Mouse (Mus musculus) fat pad, adult 2 months (tissue): Measurements from ENCODE around the gene Sirt6.
"Not testable (repeated sequence)": the region's sequence is repeated elsewhere in the genome, so short reads cannot be mapped to it uniquely, and the experiment has no call there.

ENCODE experiments used
- DNase-seq: peaks from one replicate; pipeline ENCODE4 v3.0.0-alpha.2; 2011; ENCODE audit warnings: low read depth, low spot score; ENCODE audit errors: extremely low read depth

The Sirt6 gene

GRCm38 (mm10) chr10:81626994-81627835 lies at the start of gene Sirt6:
Gene Sirt6 (minus strand): TSS chr10:81627797.
- DNase-seq: no peak

DNA sequence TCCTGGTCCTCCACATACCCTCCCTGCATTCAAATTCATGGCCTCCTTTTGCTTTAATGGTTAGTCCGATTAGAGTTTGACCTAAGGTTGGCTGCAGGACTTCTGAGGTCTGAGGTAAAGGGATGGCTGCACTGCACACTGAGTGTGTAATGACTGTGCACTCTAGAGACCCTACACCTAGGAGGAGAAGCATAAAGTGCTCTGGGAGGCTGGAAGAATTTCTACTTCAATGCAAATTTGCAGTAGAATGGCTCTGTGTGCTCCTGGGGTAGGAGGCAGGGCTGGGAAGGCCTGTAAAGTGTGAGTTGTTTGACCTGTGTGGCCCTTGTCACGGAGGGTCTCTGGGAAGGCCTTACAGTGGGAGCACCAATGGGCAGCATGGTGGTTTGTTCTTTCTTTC lies 28.6 kb upstream of the Sirt6 start:
- no peak for DNase-seq

DNA sequence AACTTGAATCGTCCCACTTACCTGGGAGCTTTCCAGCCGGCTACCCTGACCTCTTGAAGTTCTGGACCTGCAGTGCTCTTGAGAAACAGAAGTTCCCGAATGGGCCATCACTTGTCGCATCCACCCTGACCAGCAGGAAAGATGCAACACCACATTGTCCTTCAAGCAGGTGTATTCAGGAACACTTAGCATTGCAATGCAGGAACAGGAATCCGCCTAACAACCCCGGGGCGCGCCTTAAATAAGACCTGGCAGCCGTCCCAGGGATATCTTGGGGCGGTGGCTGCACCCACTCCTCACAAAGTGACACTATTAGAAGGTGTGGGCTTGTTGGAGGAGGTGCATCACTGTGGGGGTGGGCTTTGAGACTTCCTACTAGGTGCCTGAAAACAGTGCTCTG lies 27.6 kb upstream of the Sirt6 start:
- no peak for DNase-seq

DNA sequence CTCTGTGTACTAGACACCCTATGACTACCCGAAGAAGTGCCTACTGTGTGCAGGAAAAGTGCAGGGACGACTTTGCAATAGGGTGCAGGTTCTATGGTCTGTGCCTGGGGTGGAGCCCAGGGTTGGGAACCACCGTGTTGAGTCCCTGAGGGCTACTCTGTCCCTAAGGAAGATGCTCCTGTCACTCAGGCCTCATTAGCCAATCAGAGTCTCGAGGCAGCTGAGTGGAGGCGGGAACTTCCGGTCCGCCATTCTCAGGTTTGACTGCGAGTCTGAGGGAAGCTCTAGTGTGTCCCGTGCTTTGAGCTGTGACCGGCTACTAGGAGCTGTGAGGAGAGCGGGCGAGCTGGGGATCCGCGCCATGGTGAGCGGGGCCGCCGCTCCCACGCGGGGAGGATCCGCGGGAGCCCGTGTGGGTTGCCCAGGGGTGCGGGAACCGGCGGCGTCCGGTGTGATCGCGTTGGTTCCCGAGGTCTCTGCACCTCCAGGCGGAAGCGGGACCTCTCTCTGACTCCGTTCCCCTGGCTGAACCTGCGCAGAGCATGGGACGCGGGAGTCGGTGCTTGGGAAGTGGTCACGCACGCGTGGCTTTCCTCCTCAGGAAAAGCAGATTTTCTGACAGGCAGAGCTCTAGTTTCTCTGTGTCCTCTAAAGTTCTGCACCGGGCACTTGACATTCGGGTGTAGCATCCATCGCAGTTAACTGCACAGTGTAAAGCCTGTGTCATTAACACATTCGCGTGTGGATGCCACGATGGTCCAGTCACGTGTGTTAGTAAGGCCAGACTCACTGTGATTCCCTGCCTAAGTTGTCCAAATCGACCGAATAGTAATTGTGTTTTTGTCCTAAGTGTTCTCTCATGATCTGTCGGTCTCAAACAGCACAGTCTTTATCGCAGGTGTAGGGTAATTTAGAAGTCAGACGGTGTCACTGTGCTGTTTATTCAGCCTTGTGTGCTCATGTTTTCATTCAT lies 21.5 kb upstream of the Sirt6 start, which contains the start of gene Gm10778:
TSS of gene Gm10778 (plus strand) at position 257 of the 973 bp plus-strand sequence.
- not testable (repeated sequence) for DNase-seq

DNA sequence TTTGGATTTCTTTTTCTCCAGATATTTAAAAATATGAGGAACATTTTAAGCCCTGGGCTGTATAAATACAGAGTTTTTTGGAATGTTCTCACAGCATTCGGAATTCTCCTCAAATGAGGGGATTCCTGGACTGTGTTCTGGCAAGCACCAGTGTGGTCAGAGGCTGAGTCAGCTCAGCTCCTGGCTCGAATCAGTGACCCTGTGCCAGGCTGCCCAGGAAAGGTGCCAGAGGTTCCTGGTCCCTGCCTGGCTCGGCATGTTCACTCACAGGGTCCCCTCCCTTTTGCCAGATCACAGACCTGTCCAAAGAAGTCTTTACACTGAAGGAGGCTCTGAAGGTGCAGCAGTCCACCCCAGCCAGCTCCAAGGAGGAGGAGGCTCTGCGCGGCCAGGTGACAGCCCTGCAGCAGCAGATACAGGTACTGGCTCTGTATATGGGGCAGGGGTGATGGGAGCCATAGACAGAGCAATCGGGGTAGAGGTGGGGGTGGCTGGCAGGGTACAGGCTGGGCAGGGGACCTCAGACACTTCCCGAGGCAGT lies 18.5 kb upstream of the Sirt6 start:
- DNase-seq: no peak

DNA sequence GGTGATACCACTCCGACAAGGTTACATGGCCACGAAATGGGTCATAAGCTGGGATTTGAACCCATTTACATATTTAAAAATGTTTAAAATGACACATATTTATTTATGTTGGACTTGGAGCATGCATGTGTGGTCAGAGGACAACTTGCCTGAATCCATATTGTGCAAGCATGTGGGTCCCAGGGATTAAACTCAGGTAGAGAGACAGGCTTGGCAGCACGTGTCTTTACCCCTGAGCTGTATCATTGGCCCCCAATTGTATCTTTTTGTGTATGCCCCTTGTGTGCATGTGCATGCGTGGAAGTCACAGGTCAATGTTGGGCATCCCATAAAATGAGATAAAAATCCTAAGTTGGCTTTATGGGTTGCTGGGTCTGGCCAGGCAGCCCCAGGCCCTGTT lies 17.8 kb upstream of the Sirt6 start:
- no peak for DNase-seq

DNA sequence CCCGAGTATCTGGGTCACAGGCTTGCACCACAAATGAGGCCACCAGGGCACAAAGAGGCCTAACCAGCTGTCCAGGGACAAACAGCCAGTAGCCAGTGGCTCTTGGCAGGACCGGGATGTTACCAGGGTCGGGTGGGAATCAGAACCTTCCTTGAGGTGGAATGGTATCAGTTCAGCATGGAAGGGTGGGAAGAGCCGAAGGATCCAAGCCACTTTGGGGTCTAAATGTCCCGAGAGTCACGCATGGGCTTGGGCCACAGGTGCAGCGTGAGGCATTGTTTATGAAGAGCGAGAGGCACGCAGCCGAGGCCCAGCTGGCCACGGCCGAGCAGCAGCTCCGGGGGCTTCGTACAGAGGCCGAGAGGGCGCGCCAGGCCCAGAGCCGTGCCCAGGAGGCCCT lies 17.1 kb upstream of the Sirt6 start:
- no peak for DNase-seq

- no peak for DNase-seq
These were observed 16.6 kb upstream of the Sirt6 start for GRCm38 (mm10) chr10:81644162-81644561.

- no peak for DNase-seq
These were observed 16.0 kb upstream of the Sirt6 start for GRCm38 (mm10) chr10:81643449-81644055.

DNA sequence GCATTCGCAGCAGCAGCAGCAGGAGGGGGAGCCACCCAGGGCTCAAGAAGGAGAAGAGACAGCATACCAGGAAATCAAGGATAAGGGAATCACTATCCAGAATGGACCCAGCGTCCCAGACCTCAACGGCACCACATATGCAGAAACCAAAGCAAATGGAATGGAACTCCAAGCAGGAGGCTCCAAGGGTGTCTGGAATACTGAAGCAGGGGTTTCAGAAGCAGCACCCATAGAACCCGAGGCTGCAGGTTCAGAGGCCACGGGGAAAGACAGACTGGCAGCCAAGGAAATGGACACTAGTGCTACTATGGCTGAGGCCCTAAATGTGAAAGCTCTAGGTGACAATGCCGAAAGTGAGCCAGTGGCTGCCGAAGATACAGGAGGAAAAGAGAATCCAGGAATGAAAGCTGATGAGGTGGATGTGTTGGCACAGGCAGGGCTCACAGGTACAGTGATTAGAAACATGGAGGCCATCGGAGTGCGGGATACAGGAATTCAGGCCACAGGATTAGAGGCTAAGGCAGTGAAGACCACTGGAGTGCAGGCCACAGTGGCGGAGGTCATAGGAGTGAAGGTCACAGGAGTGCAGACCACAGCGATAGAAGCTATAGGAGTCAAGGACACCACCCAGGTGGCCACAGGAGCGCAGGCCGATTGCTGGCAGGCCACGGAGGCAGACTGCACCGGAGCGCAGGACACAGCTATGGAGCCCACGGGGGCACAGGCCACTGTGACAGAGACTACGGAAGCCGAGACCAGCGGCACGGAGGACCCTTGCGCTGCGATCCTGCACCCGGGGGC lies 15.3 kb upstream of the Sirt6 start:
- no peak for DNase-seq

DNA sequence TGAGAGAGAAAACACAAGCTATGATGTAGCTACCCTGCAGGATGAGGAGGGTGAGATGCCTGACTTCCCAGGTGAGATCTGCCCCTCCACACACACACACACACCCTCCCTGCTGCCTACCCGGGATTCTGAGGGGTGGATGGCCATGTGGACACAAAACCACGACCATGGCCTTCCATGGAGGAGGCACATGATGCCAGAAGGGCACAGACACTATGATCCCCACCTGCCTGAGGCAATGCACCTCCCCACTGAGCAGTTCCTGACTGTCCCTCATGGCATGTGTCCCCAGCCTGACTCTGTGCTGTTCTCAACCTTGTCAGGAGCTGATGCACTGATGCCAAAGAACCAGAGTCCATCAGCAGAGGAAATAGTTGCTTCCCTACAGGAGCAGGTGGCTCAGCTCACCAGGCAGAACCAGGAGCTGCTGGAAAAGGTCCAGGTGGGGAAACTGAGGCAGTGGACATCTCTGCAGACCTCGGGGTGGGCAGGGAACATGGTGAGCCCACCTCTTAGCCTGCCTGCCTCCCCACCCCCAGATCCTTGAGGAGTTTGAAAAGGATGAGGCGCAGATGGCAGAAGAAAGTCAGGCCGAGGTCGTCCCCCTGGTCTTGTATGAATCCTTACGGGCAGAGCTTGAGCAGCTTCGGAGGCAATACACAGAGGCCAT lies 14.5 kb upstream of the Sirt6 start:
- DNase-seq: no peak

DNA sequence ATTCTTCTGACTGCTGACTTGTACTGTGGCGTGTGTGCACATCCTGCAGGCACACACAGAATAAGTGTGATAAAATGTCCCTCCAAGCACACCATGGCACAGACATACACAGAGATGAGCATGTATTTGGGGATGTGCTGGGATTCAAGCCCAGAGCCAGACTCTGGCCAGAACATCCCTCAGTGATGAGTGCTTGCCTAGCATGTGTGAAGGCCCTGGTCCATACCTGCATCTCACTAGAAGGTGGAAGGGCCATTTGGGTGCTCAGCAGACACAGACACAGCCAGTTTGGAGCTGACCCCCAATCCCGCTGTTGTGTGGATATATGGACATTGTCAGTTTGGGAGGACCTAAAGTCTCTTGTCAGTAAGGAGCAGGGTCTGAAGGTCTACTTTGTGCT lies 14.0 kb upstream of the Sirt6 start:
- no peak for DNase-seq

GRCm38 (mm10) chr10:81640825-81641224 lies 13.2 kb upstream of the Sirt6 start:
- DNase-seq: not testable (repeated sequence)

GRCm38 (mm10) chr10:81638101-81638500 lies 10.5 kb upstream of the Sirt6 start:
- DNase-seq: no peak

- no peak for DNase-seq
These were observed 8.7 kb upstream of the Sirt6 start for GRCm38 (mm10) chr10:81636338-81636737.

DNA sequence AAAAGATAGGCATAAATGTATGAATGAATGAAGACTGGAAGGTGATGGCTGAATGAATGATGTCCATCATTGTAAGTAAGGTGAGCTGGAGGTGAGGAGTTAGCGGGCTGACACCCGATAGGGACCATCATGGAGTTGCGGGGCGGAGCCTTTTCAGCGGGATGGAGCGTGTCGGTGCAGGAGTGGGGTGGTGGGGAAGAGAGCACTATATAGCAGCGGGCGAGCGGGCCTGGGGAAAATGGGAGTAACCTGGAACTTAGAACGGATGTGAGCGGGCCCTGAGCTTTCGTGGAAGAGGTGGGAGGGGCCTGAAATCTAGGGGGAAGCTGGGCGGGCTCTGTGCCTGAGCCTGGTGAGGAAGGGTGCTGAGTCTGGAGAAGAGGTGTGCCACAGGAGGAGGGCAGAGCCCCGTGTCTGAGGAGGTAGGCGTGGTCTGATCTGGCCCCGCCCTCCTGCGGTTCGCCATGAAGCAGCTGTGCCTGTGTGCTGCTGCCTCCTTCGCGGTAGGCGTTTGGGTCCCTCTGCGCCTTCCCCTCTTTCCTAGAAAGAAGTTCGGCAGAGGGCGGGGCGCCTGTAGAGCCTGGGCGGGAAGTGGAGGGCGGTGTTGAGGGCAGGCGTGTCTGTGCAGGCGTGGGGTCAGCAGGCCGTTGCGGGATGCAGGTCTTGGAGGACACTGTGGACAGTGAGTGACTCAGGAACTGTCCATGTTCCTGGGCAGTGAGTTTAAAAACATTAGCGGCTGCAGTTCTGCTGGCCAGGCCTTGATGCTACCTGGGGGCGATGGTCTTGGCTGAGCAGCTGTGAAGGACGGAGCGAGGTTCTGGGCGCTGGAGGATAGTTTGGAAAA lies 5.9 kb upstream of the Sirt6 start:
- no peak for DNase-seq

DNA sequence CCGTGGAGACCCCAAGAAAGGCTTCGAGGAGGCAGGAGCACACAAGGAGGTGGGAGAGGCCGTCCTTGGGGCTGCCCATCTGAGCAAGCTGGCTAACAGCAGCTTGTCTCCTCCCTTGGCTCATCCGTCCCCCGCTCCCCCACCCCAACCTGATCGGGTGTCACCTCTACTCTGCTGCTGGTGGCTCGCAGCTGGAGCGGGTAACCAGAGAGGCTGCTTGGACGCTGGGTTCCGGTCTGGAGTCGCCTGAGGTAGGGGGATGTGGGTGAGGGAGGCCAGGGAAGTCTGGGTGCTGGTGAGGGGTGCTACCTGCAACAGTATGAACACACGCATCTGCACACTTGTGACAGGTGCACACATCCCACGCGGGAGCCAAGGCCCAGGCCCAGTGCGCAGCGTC lies 793 bp upstream of the Sirt6 start, which contains the start of gene Ankrd24:
TSS of gene Ankrd24 (plus strand) at position 151 of the 400 bp plus-strand sequence.
- no peak for DNase-seq

DNA sequence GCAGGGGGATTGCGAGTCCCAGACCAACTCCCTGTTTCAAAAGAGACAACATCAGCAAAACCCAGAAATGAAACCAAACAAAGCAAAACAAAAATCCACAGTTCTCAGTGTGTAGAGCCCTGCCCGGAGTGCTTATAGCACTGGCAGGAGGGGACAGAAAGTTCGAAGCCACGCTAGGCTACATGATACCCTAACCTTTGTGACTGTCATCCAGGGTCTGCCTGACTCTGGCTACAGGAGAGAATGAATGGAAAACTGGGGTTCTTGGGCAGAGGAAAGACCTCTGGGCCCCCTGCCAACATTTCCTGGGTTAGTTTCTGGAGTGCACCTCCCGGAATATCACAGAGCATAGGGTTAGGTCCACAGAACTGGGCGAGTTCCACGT lies 231 bp upstream of the Sirt6 start:
- no peak for DNase-seq
